Mouse (Mus musculus): Measurements from ENCODE around the gene Tmem201.

Gene Tmem201

GRCm38 (mm10) chr4:149683875-149684274 lies 54.0 kb downstream of the Tmem201 start:
- DNase-seq (ENCODE audit: low read depth) = no peak

DNA sequence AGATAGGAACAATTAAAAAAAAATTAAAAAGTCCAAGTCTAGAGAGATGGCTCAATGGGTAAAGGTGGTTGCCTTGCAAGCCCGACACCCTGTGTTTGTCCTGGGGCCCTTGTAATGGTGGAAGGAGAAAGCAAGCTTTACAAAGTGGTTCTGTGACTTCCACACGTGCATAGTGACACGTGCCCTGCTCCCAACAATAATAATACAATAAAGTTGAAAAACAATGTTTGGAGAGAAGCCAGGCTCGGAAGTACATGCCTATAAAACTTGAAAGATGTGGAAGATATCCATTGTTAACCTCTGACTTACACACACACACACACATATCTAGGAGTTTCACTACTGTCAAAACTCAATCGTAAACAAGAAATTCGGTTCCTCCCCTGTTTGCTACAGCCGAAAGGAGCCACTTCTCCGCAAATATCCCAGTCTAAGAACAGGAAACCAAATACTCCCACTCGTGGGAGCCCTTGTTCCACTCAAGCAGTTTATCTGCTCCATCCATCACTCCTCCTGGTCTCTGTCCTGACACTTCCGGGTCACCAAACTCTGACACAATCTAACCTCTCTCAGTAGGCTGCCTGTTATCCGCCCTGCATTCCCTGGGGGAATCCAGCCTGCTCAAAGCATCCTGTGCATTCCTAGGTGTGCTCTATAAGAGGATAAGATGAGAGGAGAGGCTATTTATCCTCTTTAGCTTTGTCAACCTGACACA lies 58.6 kb downstream of the Tmem201 start:
- no peak for DNase-seq (ENCODE audit: low read depth)

DNA sequence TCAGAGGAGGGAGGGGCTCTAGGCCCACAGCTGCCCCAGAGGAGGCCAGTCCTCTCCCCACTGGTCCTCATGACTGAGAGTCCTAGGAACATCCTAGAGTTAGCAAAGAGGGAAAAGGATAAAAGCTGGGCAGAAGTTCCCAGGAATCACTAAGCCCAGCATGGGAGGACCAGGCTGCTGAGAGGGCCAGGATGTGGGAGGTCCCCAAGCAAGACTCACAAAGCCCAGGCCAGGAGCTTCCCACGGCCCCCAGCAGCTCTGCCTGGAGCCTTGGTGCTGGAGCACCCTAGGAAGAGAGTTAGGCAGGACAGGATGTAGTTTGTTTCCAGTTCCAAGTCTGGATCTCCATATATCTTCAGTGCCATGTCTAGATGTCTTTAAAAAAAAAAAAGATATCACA lies 59.8 kb downstream of the Tmem201 start:
- DNase-seq (ENCODE audit: low read depth) = no peak

DNA sequence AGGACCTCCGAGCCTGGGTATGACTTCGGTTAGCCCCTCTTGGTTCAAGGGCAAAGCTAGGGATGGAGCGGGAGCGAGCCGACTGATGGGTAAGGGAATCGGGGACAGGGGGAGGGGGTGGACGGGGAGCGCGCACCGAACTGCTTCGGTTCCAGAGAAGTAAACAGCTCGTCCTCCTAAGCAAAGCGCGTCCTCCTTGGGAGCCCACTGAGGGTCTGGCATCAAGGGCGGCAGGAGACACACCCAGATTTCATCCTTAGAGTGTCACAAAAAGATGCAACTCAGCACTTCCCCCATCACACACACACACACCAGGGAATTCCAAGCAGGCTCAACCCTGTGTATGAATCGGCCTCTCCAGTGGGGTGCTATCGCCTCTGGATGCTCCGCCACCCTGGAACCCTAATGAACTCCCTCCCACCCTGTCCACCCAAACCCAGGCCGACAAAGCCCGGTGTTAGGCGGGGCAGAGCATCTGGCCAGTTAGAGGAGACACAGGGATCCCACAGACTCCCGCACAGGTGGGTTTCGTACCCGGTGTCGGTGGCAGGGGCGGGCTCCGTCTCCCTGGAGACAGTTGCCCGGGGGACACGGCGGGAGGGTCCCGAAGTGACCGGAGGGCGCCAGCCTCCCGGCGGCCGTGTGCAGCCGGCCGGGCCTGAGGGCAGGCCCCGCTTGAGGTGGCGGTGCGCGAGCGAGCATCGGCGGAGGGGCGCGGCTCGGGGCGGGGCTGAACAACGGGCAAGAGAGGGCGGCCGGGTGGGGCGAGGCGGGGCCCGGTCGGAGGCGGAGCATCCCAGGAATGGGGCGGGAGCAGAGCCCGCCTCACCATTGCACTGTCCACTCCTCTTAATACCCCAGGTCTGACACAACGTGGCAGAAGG lies 62.2 kb downstream of the Tmem201 start:
- no peak for DNase-seq (ENCODE audit: low read depth)

- DNase-seq (ENCODE audit: low read depth) = no peak
Measured at GRCm38 (mm10) chr4:149674814-149675377, 62.9 kb downstream of the Tmem201 start.

DNA sequence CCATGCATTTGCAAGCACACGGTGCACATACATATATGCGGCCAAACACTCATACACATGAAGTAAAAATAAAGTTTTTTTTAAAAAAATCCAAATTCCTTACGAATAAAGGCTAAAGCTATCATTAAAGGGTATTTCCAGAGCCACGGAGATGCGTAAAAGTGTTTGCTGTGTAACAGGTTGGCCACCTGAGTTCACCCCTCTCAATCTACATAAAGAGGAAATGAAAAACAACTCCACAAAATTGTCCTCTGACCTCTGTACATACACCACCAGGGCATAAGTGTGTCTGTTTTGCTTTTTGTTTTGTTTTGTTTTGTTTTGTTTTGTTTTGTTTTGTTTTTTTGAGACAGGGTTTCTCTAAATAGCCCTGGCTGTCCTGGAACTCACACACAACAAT lies 65.1 kb downstream of the Tmem201 start:
- DNase-seq (ENCODE audit: low read depth) = no peak

DNA sequence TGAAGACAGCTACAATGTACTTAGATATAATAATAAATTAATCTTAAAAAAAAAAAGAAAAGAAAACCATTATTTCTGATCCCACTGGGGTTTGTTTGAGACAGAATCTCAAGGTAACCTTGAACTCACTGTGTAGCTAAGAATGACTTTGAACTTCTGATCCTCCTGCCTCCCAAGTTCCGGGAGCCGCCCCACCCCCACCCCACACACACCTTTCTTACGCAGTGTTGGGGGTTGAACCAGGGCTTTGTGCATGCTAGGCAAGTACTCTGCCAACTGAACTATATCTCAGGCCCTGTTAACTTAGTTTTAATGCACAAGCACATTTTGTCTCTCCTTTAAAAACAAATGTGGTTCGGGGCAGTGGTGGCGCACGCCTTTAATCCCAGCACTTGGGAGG lies 66.7 kb downstream of the Tmem201 start:
- DNase-seq (ENCODE audit: low read depth) = no peak

GRCm38 (mm10) chr4:149665692-149666090 lies 72.2 kb downstream of the Tmem201 start:
- peak; percentile 42 for DNase-seq (ENCODE audit: low read depth)

Measured in induced T-regulatory cell, adult 2 months (primary cell).